Mouse (Mus musculus): ENCODE results near the gene St6gal1. TPM values are rescaled to one million over a fixed set of nuclear protein-coding genes. Genes with fewer than 3 reads are reported as not detected.

The St6gal1 gene
- 10 to 100 TPM; 51.3 to 58.2 TPM for polyA plus RNA-seq (2017; shearing (Covaris generic))

GRCm38 (mm10) chr16:23224671-23225068, at the start of gene St6gal1:
Gene St6gal1 (plus strand): TSS chr16:23224740.

Other genes starting within 250 kb of the St6gal1 start
- gene Kng2, start 195.3 kb upstream of the St6gal1 start, polyA plus RNA-seq (2017; shearing (Covaris generic)) = not detected
- not detected for gene Kng1, start 166.9 kb upstream of the St6gal1 start, polyA plus RNA-seq (2017; shearing (Covaris generic))
- gene Eif4a2, start 117.3 kb upstream of the St6gal1 start, polyA plus RNA-seq (2017; shearing (Covaris generic)) = 100 to 1,000 TPM; 178 to 215 TPM
- 10 to 100 TPM; 33.1 to 35.5 TPM for gene Rfc4, start 97.0 kb upstream of the St6gal1 start, polyA plus RNA-seq (2017; shearing (Covaris generic))
- under 1 TPM in 1 of 2 experiments, not detected in 1; 0.60 TPM for gene Adipoq, start 78.2 kb upstream of the St6gal1 start, polyA plus RNA-seq (2017; shearing (Covaris generic))
- gene Rtp1, start 204.4 kb downstream of the St6gal1 start, polyA plus RNA-seq (2017; shearing (Covaris generic)) = not detected

Measured in activated CD4-positive, CD25-positive, alpha-beta regulatory T cell (primary cell).